Mouse (Mus musculus) bone marrow macrophage, adult 2 months (primary cell): ENCODE measurements around the gene Ctnnal1.

Source experiments
- CTCF ChIP-seq: IDR thresholded peaks from 2 replicates; pipeline ENCODE4 v1.5.1; 2012; ENCODE audit warnings: low read depth, mild to moderate bottlenecking, low read length, moderate library complexity
- POLR2A ChIP-seq: IDR thresholded peaks from 2 replicates; pipeline ENCODE4 v1.6.1; 2012; ENCODE audit warnings: mild to moderate bottlenecking, low read depth, low read length, borderline replicate concordance

GRCm38 (mm10) chr4:56848044-56848443, 16.9 kb downstream of the Ctnnal1 start:
- no peak for TF ChIP-seq CTCF
- no peak for TF ChIP-seq POLR2A
